Mouse (Mus musculus) testis, postnatal 14 days (tissue): ENCODE measurements around the gene Hmgcs1.

Experiments used
- DNase-seq: peaks from one replicate; pipeline ENCODE4 v3.0.0; 2021; ENCODE audit warnings: low spot score

The Hmgcs1 gene

GRCm38 (mm10) chr13:119753859-119754634 is 63.9 kb downstream of the Hmgcs1 start:
- DNase-seq, result no peak

DNA sequence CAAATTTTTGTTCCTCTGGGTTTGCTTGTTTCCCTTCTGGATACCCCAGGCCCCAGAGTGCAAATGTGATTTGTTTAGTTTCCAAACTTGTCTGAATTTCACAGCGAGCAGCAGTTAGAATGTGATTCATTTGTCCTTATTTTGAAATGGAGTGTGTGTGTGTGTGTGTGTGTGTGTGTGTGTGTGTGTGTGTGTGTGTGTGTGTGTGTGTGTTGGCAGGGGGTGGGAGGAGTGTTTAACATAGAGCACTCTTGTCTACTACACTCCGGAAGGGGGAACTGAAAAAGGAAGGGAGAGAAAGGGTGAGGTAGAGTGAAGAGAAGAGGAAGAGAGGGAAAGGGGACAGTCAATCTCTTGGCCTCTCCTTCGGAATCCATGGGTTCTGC is 64.4 kb downstream of the Hmgcs1 start:
- DNase-seq, result no peak

DNA sequence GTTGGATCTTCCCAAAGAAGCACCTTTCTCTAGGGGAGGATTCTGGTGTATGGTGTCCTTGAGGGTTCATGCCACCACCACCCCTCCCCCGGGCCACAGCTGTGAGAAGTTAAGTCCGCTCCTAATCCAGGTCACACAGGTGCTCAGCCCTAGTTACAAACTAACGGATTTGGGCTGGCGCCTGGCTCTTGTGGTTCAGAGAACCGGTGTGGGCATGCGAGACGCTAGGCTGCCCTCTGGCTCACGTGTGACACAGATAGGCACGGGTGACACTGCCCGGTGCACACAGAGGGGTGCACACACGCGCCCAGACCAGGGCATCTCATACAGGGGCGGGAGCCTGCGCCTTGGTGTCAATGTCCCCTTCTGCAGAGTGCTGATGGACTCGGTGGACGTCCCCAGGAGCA is 65.0 kb downstream of the Hmgcs1 start:
- peak; percentile 60 for DNase-seq

DNA sequence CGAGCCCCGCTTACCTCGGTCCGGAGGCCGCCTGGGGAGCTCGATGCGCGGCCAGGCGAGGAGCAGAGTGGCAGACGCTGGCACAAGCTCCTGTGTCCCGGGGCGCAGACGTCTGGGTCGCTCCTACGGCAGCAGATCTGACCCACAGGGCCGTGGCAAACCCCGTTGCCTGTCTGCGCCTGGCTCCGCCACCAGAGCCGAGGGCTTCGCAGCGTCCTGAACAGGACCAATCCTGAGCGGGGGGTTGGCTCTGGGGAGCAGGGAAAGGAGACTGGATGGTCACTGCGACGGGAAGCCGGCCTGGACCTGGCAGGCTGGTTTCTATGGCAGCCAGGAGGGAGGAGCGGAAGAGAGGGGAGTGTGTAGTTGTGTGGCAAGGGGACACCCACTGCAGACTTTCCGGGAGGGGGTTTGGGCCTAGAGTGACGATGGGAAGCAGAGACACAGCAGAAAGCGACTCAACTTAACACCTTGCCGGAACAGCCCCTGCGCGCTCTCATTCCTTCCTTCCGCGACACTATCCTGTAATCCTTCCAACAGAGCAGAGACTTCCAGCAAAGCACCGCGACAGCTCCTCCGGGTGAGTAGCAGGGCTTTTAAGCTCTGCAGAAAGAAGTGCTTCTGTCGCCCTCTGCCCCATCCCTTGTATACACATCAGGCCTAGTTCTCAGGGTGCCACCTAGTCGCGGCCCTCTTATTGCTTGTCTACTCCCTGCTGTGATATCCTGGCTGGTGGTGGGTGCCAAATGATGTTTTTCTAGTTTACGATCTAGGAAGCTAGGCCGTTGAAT is 65.7 kb downstream of the Hmgcs1 start, which contains the start of gene Nim1k:
Gene Nim1k, minus strand, starts transcription at position 202 of the 791 bp plus-strand sequence.
- DNase-seq, result peak; percentile 56

GRCm38 (mm10) chr13:119756831-119757230 is 66.7 kb downstream of the Hmgcs1 start:
- peak; percentile 15 for DNase-seq
